In genomic region chr10:93083198-93083962, GRCm38 (mm10) we compare ENCODE assay signal across 8 mouse cellular contexts. TPM values are rescaled to one million over a fixed set of nuclear protein-coding genes. Genes with fewer than 3 reads are reported as not detected.
DNase-seq lines count a peak whose midpoint lies in the region; ATAC-seq lines count a peak whose summit lies in the region.

No protein-coding gene starts in this region.

- DNase-seq in cerebellum, postnatal 10 days: peak; percentile 38 to 52
- no peak for DNase-seq in cerebellum, adult 9-10 months
- peak; percentile 40 for DNase-seq in right cerebral cortex, postnatal 4 days
- no peak for DNase-seq in right cerebral cortex, postnatal 10 days (ENCODE audit: low spot score in 2 of 2)
- peak; percentile 40 for DNase-seq in lung, postnatal 36 days
- peak; percentile 68 for DNase-seq in telencephalon, adult 2 months (ENCODE audit: low read depth, low spot score)
- no peak for DNase-seq in layer of hippocampus, postnatal 14 days (ENCODE audit: low spot score in 2 of 2)

- peak; percentile 45 for ATAC-seq in granulocyte monocyte progenitor cell, adult 5-6 weeks (replicated peaks; ENCODE audit: poor library complexity, severe bottlenecking)

RNA-seq across cellular contexts. Expression of gene Cfap54, which starts 2.0 kb away (rescaled TPM):
- 0.11 and 1.4 TPM in 2 replicates for total RNA-seq in granulocyte monocyte progenitor cell, adult 5-6 weeks (2014; fragmentation: Nextera tagmentation)
- total RNA-seq in granulocyte monocyte progenitor cell, adult 5-6 weeks (2017): 0.69 and 0.82 TPM in 2 replicates
- total RNA-seq in layer of hippocampus, postnatal 14 days (2021): 10 to 100 TPM; 11.1 to 15.1 TPM

Comparison
In these comparisons a context has a peak if more than half of its experiments do, and no peak if none do; other contexts are left out.
1. DNase-seq: peak in cerebellum, postnatal 10 days (2 of 2), right cerebral cortex, postnatal 4 days (single experiment), lung, postnatal 36 days (single experiment) and telencephalon, adult 2 months (single experiment); none in cerebellum, adult 9-10 months (single experiment), right cerebral cortex, postnatal 10 days (0 of 2) and layer of hippocampus, postnatal 14 days (0 of 2).
2. RNA of gene Cfap54, which starts 2.0 kb away (total RNA-seq): 11.1 to 15.1 TPM in layer of hippocampus, postnatal 14 days; 0.11 to 1.4 TPM in granulocyte monocyte progenitor cell, adult 5-6 weeks; every median in the first group is over 4 times any median in the second.